Mouse (Mus musculus): Measurements from ENCODE around the gene Tent4a.
"Not testable (repeated sequence)": the region's sequence is repeated elsewhere in the genome, so short reads cannot be mapped to it uniquely, and the experiment has no call there.

Gene Tent4a

DNA sequence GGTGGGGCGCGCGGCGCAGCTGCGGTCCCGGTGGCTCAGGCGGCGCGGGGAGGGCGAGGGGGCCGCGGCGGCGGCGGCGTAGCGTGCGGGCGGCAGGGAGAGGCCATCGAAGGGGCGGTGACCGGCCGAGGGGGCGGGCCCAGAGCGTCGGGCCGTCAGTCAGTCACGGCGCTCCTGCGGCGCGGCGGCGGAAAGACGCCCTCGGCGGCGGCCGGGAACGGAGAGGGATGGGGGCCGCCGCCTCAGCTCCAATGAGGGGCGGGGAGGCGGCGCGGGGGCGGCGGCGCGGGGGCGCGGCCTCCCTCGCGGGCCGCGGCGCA, at the start of gene Tent4a:
Gene Tent4a, minus strand, starts transcription at position 284 of the 320 bp plus-strand sequence.
- peak; percentile 41 for ATAC-seq (ENCODE audit: low TSS enrichment)

GRCm38 (mm10) chr13:69583591-69583990, 49.2 kb upstream of the Tent4a start:
- no peak for ATAC-seq (ENCODE audit: low TSS enrichment)

- ATAC-seq (ENCODE audit: low TSS enrichment), result no peak
Observed at GRCm38 (mm10) chr13:69582411-69582810, 48.0 kb upstream of the Tent4a start.

- ATAC-seq (ENCODE audit: low TSS enrichment), result no peak
Observed at GRCm38 (mm10) chr13:69577181-69577834, 42.9 kb upstream of the Tent4a start.

DNA sequence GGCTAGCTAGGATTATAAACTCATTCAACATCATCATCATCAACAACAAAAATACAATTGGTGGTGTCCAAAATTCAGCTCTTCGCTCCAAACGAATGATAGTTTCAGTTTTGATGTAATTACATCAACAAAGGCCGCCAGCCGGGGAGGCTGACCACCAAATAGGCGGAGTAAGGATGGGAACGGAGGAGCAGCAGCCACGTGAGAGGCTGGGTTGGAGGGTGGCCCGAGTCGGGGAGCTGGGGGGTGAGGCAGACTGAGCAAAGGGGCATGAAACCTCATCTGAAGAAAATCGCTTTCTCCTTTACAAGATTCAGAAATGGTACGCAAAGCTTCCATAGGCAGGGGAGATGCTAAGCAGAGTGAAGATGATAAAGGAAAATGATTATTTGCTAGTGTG, 42.3 kb upstream of the Tent4a start:
- no peak for ATAC-seq (ENCODE audit: low TSS enrichment)

GRCm38 (mm10) chr13:69572594-69572993, 38.2 kb upstream of the Tent4a start:
- no peak for ATAC-seq (ENCODE audit: low TSS enrichment)

DNA sequence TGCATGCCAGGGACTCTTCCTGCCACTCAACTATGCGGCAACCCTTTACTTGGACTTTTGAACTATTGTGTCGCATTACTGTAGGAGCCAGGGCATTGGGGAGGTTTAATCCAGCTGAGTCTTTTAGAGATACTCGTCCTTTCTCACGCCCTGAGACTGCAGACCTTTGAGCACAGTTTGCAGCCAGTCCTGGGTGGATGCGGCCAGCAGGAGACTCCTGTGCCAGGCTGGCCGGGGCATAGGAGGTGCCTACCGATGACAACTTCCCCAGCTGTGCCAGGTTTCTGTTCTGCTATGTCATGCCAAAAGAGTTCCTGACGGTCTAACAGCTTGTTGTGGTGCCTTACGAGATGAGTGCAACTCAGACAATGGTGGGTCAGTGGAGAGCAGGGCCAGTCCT, 34.8 kb upstream of the Tent4a start:
- no peak for ATAC-seq (ENCODE audit: low TSS enrichment)

DNA sequence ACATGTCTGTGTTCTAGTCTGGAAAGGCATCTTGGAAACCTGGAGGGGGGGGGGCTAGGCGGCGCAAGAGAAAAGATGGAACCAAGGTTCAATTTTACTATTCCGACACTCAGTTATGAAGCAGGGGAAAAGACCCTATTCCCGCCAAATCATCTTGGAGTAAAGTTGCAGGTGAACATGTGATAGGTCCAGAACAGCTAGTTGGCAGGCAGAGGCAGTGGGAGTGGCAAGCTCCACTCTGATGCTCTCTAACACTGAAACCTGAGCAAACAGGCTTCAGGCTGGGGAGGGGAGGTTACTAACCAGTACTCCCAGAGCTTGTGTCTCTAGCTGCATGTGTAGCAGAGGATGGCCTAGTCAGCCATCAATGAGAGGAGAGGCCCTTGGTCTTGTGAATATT, 31.0 kb upstream of the Tent4a start:
- ATAC-seq (ENCODE audit: low TSS enrichment), result not testable (repeated sequence)

- ATAC-seq (ENCODE audit: low TSS enrichment), result no peak
Observed at GRCm38 (mm10) chr13:69564573-69564972, 30.2 kb upstream of the Tent4a start.

GRCm38 (mm10) chr13:69563905-69564304, 29.5 kb upstream of the Tent4a start:
- no peak for ATAC-seq (ENCODE audit: low TSS enrichment)

DNA sequence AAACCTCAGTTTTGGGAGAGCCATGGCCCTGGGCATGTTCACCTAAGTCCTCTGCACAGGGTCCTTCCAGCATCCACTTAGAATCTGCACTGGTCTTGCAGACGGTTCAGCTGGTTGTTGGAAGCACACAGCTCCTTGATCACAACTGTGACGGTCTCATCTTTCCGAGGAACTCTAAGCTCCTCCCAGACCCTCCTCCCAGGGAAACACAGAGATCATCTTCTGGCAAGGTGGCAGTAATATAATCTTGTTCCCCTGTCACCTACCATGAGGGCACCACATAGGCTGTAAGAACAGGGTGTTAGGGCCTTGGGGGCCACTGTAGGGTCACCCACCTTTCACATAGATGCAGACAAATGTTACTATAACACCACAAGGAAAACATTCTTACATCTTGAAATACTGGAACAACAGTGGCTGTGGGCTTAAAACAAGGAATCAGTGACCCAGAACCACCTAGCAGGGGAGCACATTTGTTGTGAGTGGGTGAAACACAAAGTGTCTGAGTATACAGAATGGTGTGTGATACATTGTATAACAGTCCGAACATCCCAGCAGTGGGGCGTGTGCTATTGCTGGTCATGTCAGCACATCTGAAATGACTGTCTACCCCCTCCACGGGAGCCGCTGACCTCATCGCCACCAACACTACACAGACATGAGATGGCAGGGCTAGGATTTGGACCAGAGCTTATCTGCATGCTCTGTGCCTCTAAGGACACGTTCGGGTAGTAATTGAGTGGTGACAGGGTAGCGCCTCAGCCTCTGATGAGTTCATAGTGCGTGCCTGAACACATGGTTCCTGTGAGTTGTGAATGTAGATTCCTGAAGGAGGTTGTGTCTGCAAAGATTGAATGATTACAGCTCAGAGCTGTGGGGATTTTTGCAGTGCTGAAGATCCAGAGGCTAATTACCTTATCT, 28.5 kb upstream of the Tent4a start:
- no peak for ATAC-seq (ENCODE audit: low TSS enrichment)

DNA sequence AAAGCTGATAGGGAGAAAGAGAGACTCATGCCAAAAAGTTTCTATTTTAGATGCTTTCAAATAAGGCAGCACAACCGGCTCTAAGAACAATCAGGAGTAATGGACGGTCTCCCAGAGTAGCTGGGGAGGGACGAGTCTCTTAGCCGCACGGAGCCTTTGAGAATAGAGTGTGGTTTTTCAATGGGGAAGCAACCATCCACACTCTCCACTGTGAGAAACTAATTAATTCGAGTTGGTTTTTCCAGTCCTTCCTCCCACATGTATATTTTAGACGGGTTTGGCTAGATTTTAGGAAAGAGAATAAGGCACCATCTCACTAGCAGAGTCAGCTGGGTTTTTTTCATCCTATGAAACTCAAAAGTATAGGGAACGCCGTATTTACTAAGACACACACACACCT, 27.6 kb upstream of the Tent4a start:
- peak; percentile 87 for ATAC-seq (ENCODE audit: low TSS enrichment)

DNA sequence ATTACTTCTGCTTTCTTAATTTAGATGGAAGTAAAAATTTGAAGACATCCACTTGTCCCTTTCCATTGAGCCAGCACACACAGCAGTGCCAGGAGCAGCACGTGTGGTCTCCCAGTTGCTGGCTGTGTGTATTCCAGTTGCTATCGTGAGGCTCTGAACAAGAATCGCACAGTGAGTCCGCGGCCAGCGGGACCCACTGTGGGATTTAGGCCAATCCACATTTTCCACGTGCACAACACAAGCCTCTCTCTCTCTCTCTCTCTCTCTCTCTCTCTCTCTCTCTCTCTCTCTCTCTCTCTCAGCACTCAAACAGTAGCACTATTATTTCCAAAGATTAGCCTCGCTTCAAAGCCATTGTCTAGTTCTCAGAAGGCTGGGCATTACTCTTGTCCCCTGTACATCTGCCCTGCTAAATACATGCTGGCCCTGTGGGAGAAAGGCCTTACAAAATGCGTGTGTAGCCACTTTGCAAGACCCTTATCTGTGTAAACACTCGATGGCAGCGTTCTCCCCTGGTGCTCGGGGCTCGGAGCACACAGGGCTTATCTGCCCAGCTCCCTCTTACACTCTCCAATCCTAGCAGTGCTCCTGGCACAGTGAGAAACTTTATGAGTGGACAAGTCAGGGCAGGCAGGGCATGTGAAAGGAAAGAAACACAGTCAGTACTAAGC, 25.0 kb upstream of the Tent4a start:
- ATAC-seq (ENCODE audit: low TSS enrichment), result no peak

DNA sequence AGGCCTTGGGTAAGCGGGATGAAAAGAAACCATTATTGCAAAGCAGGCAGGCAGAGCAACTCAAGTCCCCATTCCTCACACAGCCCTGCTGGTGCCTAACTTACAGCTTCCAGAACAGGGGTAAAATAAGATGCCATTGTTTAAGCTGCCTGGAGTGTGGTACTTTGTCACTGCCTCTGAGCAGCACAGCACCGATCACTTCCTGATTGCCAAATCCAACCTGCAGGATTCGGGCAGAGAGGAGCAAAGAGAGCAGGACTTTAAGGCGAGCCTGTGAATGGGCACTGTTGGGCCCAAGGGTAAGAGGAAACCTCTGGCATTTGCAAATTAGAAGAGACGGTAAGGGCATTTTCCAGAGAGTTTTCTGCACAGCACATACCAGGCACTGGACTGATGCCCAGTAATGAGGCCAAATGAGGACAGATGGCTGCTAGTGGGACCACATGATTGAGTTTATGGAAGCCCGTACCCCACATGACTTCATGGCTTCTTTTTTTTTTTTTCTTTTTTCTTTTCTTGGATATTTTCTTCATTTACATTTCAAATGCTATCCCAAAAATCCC, 23.8 kb upstream of the Tent4a start:
- ATAC-seq (ENCODE audit: low TSS enrichment), result no peak

DNA sequence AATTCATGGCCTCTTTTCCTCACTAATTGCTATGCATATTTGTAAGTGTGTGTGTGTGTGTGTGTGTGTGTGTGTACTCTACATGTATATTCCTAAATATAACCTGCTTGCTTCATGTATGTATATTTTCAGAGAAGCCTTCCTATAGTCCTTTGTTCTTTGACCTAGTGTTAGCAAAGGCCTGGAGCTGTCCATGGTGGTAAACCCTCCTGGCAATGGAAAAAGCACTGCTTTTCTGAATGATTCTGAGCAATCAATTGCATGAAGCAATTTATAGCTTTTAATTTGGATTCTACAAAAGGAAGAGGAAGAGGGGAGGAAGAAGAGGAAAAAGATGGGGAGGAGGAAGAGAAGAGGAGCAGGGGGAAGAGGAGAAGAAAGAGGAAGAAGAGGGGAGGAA, 22.3 kb upstream of the Tent4a start:
- ATAC-seq (ENCODE audit: low TSS enrichment), result no peak

- no peak for ATAC-seq (ENCODE audit: low TSS enrichment)
Observed at GRCm38 (mm10) chr13:69555957-69556482, 21.6 kb upstream of the Tent4a start.

DNA sequence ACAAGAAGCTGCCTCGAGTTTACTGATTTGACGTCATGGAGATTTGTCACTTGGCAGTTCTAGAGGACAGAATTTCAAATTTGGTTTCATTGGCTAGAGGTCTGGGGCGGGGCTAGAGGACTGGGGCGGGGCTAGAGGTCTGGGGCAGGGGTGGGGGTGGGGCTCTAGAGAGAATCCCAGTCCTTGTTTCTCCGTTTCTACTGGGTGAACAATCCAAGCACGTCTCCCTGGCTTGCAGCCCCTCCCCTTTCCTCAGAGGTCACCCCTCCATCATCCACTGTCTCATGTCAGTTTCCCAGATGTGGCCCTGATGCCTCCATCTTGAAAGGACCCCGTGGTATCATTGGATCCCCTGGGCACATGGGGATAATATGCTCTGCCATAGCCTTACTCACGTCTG, 20.6 kb upstream of the Tent4a start:
- ATAC-seq (ENCODE audit: low TSS enrichment), result no peak

GRCm38 (mm10) chr13:69554255-69554654, 19.8 kb upstream of the Tent4a start:
- no peak for ATAC-seq (ENCODE audit: low TSS enrichment)

DNA sequence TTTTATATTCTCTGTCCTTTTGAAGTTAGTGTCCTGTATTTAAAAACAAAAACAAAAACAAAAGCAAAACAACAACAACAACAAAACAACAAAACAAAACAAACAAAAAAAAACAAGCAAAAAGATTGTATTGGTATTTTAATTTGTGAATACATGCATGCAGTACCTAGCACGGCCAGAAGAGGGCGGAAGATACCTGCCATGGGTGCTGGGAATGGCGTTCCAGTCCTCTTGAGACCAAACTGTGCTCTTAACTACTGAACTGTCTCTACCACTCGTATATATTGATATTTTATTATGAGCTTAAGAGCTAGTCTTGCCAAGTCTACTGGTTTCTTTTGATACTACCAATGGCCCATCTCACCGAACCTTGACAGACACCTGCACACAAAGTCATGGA, 18.6 kb upstream of the Tent4a start:
- ATAC-seq (ENCODE audit: low TSS enrichment), result no peak

GRCm38 (mm10) chr13:69550831-69551230, 16.4 kb upstream of the Tent4a start:
- no peak for ATAC-seq (ENCODE audit: low TSS enrichment)

DNA sequence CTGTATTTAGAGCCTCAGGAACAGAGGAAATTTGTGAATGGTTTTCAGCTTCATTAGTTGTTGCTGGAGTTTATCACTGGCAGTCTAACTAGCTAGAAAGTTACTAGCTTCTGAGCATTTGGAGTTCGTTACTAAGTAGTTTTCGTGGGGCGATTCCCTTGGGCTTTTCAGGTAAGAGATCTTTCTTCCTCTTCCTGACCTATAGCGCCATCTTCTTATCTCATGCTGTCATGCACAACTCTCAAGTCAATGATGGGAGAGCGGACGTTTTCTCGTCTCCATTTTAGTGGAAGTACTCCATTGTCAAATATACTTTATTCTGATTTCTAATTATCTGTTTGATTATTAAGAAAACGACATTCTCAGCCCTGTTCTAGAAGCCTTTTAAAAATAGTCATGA, 15.6 kb upstream of the Tent4a start:
- no peak for ATAC-seq (ENCODE audit: low TSS enrichment)

DNA sequence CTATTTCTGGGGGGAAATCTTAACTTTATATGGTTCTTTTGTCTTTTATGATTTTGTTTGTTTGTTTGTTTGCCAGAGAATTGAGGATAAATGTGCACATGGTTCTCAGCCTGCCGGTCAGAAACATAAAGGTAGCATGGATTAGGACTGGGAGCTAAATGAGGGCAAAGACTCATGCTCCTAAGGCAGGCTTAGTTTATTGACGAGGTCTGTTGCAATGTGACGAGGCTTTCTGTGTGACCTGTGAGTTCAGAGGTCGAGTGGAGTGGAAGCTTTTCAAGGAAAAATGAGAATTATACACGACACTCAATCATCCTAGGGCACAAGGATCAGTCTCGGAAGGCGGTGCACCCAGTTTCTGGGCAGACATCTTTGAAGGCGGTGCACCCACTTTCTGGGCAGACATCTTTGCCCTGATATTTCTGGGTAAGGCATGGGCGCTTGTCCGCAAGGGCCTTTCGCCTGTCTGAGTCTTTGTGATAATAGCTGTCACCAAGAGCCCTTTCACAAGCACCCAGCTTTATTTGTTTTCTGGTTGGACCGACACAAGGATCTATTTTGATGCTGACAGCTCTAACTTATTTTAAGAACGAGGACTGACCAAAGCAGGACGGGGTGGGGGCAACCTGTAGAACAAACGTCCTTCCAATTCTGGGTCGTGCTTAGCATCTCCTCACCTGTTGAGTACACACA, 13.2 kb upstream of the Tent4a start:
- ATAC-seq (ENCODE audit: low TSS enrichment), result no peak
